Mouse (Mus musculus) c-Kit-positive CD71-positive TER-119-negative erythroid progenitor cells, embryonic 14.5 days (primary cell): Measurements from ENCODE around the gene Iqcj.

Experiments
- DNase-seq: peaks from one replicate; pipeline ENCODE4 v3.0.0-alpha.2; 2013; ENCODE audit warnings: low read depth

Iqcj gene

DNA sequence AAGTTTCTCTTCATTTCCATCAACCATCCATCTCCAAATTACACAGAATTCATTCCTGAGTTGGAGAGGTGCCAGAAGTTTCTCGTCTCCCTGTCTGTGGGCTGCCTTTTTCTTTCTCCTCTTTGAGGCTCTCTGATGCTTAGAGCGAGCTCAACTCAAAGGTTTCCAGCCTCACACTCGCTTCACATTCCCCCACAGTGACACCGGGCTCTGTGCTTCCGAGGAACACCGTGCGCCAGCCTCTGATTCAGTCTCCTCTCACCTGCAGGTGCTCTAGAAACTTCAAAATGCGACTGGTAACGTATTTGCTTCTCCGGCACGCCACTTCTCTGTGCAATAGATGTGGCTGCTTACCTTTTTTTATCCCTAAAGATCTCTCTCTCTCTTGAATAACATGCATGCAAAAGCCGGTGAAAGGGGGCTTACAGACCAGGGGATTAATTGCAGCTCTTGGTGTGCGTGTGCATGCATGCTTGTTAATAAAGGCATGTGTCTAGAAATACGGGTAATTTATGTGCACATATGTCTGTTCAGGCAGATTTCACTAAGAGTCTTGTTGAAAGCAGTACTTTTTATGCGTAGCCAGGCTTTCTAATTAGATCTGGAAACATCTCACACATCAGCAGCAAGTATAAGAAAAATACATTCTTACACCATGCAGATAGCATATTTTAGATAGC, at the start of gene Iqcj, which contains the start of gene Iqschfp:
Gene Iqcj (plus strand): TSS at position 195 of the 680 bp plus-strand sequence.
Gene Iqschfp (plus strand): TSS at position 207 of the 680 bp plus-strand sequence.
- no peak for DNase-seq

DNA sequence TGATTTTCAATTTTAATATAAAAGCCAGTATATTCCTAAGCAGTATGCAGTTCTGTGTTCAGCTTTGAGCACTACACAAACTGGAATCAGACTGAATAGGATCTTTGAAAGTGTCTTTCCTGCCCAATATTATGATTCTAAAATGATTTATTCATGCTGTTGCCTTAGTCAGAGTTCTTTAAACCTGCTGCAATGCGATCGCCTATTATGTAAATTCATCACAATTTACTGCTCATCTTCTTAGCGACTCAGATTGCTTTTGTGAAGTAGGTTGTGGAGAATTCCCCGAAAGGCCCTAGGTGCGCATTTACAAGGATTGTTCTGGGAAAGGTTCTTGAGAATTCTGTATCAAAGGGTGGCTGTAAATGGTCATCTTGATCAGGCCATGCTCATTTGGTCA, 39.6 kb upstream of the Iqcj start:
- DNase-seq: no peak

DNA sequence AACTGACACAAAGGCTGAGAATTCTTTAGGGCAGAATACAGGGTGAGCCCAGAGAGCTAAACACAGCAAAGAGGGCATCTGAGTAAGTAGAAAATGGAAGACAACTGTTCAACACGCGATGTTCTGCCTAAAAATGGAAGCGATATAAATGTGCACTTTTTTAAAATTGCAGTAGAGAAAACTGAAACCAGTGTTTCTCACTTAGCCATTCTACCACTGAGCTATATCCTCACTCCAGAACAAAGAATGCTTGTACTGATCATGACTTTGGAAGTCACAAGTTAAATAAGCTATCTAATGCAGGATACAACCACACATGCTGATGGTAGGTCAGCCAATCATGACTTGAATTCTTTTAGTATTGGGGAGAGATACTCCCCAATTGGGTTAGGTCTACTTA, 30.5 kb upstream of the Iqcj start:
- no peak for DNase-seq

DNA sequence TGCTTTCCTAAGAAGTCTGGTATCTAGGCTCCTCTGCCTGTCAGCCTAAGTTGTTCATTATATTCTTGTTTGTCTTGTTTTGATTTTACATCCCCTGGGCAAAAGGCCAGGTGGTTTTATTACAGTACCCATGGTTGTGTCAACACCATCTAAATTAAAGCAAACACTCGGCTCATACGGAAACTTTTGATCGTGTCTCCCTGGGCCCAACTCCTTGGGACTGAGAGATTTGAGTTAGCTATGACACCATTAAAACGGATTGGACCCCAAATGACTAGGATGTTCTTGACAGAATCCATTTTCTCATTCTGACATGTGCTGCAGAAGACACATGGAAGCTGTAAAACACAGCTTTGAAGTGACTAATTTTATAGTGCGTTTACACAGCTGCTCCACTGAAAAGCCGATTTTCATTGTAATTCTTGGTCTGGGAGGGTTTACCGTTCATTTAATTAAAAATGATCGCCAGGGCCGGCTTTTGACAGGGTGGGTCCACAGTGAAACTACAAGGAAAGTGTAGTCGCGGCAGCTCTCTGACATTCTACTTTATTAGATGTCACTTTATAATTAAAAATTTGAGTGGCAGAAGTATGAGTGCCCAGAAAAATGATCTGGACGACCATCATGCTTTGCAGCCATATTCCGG, 24.5 kb upstream of the Iqcj start:
- DNase-seq: no peak

DNA sequence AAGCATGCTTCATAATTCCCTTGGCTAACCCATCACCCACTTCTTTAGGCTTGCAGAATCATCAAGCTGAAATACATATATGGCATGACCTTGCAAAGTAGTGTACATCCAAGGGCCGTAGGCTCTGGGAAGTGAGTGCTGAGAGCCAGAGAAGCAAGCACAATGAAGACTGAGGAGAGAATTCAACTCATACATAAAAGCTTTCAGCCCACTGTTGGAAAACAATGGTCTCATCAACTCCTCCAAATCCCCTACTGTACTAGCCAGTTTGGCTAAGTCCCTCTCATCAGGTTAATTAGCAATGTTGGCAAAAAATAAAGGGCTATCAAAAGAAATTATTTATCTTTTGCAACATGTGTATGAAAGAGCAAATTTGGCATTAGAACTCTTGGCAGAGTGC, 22.6 kb upstream of the Iqcj start:
- no peak for DNase-seq

DNA sequence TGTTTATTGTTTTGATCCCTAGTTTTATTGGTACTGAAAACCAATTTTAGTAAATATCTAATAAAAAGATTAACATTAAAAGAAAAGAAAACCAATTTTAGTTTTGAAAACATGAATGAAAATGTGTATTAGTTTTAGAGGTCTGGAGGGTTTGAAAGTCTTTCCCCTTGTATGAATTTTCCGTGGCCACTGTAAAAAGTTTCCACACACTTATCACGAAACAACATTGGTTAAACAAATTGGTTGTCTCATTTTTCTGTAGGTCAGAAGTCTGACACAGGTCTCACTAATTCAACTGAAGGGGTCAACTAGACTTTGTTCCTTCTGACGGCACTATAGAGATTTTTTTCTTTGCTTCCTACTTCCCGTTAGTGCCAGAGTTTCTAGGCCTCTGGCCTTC, 14.8 kb upstream of the Iqcj start:
- DNase-seq: no peak

DNA sequence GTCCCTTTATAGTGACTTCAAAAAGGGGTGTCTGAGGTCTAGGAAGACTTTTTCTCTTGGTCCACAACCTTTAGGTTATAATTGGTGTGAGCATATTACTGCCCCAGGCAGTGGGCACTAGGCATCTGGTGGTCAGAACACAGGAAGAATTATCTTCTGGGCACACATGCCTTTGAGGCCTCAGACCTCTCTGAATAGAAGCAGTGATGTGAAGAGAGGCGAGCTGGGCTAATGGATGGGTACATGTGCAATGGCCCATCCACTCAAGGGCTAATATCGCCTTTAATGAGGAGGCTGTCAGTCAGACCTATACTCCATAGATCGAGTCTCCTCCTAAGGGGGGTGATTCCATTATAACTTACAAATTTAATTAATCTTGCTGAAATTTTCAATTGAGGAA, 7.7 kb upstream of the Iqcj start:
- DNase-seq: no peak

DNA sequence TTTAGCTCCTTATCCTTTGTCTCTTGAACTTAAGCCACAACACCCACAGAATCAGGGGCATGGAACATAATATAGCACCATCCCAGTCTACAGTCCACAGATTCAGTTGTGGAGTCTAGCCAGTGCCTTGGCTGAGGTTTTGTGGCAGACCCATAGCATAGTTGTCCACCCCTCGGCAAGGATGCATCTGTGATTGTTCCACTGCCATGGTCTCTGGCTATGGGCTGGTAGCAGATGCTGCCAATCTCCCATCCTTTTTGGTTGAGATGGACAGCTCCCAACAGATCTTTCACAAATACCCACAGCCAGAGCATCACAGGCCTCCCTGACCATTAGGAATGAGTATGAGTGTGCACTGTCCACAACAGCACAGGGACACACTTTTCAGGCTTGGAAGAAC, 5.8 kb upstream of the Iqcj start:
- no peak for DNase-seq

DNA sequence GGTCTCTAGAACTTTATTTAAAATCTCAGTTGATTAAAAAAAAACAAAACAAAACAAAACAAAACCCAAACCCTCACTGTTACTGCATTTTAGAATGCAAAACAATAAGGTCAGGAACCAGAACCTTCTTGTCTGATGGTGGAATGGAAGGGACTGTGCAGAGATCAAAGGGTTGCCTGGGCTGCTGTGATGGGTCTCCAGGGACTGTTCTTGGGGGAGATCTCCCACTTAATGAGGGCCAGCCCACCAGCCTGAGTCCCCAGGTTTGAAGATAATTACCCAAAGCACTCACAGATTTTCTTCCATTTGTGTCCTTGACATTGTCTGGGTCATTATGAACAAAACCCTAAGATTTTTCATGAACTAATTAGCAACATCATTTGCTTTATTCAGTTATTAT, 4.8 kb upstream of the Iqcj start:
- DNase-seq: no peak

DNA sequence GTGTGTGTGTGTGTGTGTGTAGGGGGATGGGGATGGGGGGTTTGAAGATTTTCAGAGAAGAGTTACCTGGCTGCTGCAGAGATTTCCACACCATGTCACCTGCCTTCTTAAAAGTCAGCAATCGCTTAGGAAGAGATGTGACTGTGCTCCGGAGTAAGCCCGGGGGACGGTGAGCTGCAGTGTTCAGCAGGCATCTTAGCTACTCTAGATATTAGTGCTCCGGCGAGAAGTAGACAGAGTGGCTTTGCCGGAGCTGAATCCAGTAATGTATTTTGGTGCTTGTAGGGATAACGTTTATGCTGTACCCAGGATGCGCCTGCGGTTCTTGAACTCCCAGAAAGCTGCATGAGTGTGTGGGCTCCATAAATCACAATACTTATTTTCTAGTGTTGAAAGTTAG, 748 bp downstream of the Iqcj start:
- no peak for DNase-seq

DNA sequence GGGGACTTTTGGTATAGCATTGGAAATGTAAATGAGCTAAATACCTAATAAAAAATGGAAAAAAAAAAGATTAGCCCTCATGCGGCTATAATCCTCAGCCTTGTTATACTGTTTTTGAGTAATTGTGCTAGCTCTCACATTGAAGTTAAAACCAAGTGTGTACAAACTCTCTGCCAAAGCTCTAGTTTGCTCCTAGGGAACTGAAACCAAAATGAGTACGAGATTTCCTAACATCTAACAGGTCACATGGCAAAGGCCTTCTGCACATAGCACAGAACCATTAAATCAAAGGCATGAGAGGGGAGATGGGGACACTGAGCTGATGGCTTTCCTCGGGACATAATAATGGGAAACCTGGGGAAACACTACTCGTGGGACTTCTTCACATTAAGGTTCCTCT, 10.5 kb downstream of the Iqcj start:
- DNase-seq: no peak

DNA sequence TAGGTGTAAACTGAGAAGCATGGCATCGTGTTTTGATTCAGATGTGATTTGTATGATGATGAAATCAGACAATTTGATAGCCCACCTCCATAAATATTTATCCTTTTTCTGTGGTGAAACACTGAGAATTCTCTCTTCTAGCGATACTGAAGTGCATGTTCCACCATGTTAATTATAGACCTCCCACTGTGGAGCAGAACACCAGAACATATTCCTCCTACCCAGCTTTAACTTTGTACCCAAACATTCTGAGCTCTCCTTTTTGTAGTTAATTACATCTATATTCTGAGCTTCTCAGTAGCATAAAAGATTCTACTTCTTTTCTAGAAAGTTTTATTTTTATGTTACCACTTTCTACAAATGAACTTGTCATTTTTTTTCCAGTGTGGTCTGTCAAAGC, 16.6 kb downstream of the Iqcj start:
- no peak for DNase-seq

DNA sequence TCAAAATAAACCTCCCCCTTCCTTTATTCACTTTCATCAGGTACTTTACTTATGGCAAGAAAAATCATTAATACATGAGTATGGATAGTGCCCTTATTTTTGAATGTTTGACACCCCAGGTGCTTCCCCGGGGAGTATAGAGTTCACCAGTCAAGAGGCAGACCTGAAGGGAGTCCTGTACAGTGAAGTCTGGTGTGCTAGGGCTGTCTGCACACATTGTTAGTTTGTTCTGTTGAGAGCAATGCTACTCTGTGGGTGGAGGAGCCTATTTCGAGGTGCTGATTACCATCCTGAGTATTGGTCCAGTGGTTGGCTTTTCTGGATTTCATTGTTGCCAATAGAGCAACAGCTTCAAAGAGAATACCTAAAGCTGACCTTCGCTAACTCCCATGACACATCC, 26.1 kb downstream of the Iqcj start:
- DNase-seq: no peak

DNA sequence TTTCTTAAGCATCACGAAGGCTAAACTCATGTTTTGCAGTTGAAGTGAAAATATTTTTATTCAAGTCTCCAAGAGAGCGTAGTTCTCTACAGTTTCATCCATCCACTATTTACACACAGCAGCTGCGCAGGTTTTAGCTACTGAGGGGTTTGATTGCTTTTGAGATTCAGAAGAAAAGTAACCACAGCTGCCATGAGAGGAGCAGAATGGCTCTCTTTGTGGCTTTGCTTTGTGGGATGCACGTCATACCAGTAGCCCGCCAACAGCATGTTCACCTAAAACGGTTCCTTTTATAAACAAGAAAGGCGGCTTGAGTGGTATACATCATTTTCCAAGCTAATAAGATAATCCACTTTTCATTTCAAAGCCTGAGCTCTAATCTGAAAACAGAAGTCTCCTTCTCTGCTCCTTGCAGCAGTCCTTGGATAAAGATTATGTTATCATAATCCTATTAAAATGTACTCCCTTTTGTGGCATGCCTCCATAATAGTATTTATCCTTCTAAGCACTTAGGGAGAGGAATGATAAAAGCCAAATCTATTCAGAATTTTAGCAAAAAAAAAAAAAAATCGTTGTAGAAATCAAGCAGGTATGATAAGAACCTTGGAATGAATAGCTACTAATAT, 26.7 kb downstream of the Iqcj start:
- DNase-seq: no peak

DNA sequence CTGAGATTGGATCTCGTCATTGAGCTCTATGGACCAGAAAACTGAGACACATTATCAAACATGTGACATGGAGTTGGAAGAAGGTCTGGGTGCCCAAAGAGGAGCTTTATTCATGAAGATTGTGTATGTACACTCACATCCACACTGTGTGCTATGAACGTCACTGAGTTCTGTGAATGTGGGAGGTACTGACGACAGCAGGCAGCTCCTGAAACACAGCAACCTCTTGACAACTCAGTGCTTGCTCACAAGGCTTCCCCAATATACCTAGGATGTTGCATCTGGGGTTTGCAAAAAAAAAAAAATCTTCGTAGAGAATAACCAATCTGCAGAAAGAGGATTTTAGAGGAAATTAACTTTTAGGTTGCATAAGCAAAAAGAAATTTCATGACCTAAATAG, 31.1 kb downstream of the Iqcj start:
- DNase-seq: no peak

DNA sequence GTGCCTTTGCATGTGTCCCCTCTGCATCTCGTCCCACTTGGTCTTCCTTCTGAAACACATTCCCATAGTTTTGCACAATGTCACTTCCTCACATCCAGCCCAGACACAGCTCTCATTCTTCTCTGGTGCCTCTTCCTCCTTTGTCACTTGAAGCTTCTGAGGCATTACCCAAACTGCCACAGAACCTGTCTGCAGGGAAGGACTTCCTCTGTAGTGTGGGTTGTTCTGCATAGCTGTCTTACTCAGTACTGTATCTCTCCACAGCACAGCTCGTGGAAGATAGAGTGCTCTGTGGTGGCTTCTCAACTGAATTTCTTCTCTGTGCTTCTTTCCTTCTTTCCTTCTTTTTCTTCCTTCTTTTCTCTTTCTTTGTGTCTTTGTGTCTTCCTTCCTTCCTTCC, 33.4 kb downstream of the Iqcj start:
- no peak for DNase-seq

DNA sequence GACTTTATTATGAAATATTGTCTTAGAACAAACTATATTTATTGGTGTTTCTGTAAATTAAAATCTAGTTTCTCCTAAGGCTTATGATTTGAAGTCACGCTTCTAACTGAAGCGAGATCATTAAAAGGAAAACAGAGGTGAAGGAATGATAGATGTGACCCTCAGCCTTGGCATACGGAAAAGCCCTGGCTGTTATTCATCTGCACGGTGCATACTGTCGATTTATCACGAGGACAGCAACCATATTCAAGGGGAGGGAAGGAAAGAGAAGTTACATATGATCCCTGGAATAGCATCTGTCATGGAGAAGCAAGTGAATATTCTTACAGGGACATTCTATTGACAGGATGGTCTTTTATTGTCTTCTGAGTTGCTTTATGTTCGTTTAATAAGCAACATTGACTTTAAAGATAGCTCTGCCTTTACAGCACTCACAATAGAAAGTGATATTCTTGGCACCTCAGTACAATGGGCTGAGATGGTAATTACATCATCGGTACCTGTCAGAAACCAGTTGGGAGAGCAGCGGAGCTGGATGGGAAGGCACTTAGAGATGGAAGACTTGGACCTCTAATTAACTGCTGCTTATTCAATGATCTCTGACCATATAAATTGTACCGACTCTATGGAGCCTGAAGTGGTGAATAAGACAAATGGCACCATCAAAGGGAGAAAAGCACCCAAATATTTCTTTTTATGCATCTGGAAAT, 38.6 kb downstream of the Iqcj start:
- DNase-seq: no peak

DNA sequence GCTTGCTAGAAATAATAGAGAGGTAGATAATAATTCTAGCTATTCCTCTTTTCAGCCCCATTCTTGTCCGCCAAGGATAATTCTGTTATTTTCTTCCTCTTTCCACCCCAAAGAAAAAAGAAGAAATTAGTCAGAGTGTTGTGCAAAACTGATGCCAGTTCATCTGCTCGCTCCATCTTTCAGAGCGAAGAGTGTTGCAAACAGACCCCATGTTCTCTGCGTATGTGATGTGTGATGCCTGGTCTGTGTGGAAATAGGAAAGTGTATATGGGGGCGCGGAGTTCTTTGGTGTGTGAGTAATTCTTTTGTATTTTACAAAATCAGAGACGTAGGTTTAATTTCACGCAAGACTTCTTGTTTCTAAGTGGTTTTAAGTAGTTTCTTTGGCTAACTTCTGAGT, 39.2 kb downstream of the Iqcj start:
- DNase-seq: no peak

DNA sequence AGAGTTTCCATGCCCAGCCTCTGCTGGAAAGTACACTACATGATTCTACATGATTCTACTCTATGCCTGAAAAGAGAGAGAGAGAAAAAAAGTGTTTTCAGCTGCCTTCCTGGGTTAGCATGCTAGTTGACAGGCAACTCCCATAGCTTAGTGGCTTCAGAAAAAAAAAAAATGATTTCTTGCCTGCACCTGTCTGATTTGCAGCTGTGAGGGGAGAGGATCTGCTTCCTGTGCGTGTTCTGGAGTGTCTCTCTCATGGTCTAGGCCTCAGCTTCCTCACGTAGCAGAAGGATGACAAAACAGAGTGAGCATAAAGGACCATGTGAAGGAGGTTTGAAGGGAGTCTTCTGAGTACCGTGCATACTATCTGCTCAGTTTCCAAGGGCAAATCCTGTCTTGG, 39.9 kb downstream of the Iqcj start:
- DNase-seq: no peak

DNA sequence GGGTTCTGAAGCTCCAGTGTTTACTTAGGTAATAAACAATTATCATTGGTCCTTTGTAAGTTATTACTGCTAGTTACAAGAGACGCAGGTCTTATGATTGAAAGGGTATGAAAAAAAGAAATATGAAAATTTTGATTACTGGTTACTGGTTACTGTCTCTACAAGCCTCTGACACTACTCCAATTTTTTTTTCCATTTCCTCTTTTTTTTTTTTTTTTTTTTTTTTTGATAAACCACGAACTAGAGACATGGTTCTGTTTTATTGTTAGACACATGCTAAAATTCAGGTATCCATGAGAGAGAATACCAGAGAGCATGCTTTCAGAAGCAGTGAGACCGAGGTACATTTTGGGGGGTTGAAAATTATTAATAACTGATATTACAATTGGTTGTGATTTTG, 43.8 kb downstream of the Iqcj start:
- no peak for DNase-seq

DNA sequence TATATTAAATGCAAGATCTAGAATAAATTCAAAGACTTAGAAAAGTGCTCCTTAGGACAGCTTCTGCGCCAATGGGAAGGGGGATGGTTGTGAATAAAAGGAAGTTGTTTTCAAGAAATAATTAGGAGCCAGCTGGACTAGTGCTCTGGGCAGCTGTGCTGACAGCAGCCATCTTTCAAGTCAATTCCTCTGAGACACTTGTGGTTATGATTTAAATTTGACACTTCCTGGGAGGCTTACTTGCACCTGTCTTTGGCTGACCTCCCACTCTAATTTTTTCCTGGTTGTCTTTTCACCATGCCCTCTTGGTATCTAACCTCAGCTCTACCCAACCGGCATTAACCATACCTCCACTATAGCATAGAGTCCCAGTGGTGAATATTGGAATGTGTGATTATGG, 55.0 kb downstream of the Iqcj start:
- no peak for DNase-seq

DNA sequence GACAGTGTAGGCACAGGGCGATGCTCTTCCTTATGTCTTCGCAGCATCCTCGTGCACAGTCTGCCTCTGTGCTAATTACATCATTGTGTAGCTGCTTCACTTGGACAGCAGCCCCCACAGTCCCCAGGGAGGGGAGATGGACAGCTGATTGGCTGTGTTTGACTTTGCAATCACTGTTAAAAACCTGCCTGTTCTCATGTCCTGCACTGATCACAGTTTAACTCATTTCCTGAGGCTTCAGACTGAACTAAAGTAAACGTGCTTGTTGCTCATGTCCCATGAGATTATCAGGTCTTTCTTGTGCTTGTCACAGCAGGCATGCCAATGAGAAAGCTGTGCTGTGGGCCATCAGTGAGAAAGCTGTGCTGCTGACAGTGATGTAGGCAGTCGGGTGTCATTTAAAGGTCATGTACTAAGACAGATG, 60.5 kb downstream of the Iqcj start:
- DNase-seq: no peak

DNA sequence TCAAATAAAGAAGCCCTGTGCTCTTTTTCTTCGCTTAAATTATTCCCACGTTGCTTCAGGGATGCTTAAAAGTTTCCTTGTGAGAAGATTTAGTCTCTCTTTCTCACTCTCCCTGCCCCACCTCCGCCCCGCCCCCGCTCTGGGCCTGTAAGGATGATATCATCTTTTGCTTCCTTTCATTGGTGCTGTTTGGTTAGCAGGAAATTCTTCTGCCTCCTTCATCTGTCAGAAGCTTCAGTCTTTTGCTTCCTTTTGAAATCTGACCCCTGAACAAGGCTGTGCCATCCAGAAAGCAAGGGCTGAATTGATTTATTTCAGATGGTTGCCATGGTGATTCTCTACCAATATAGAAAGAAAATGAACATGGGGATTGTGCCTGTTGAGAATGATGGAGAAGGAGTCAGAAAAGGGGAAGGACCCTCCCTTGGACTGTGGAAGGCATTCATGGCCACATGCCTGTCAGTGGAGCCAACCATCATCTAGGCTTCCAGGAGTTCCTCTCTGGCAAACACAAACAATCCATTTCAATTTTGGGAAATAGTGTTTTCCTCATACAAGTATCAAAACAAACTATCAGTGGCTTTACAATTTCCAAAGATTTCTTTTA, 62.5 kb downstream of the Iqcj start:
- no peak for DNase-seq
